Mouse (Mus musculus) testis, adult 2 months (tissue): ENCODE data around the gene Rhoq.

Experiments
- CTCF ChIP-seq: fragments of 200-500 bp; IDR thresholded peaks from 2 replicates; pipeline ENCODE4 v1.5.1; 2012; ENCODE audit warnings: low read depth, mild to moderate bottlenecking, inconsistent platforms, low read length, moderate library complexity; ENCODE audit not compliant: control insufficient read depth, insufficient read depth, insufficient replicate concordance
- POLR2A ChIP-seq: fragments of 200-500 bp; IDR thresholded peaks from 2 replicates; pipeline ENCODE4 v1.6.1; 2012; ENCODE audit warnings: low read depth, mild to moderate bottlenecking, inconsistent platforms, low read length, moderate library complexity; ENCODE audit not compliant: control insufficient read depth

DNA sequence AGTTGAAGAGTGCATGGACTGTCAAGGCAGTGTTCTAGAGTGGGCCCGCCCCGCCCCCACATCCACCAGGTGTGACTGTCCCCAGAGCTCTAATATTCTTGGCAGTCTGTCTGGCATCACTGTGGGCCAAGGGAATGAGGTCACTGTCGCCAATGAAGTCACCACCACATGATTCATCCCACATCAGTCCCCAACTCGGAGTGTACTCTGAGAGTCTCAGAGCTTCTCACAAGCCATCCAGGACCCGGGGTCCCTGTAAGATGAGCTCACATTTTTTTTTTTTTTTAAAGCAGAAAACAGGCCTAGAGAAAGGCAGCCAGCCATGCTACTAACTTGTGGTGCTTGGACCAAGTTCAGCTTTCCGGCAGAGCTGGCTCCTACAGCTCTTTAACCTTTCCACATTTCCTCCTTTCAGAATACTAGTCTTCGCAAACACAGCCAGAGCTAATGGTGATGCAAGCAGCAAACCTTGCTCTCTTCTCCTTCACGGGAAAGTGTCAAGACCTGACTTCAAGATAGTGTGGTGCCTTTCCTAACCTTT is 1.5 kb upstream of the Rhoq start:
- no peak for TF ChIP-seq POLR2A
- no peak for TF ChIP-seq CTCF
